In the genomic region with DNA sequence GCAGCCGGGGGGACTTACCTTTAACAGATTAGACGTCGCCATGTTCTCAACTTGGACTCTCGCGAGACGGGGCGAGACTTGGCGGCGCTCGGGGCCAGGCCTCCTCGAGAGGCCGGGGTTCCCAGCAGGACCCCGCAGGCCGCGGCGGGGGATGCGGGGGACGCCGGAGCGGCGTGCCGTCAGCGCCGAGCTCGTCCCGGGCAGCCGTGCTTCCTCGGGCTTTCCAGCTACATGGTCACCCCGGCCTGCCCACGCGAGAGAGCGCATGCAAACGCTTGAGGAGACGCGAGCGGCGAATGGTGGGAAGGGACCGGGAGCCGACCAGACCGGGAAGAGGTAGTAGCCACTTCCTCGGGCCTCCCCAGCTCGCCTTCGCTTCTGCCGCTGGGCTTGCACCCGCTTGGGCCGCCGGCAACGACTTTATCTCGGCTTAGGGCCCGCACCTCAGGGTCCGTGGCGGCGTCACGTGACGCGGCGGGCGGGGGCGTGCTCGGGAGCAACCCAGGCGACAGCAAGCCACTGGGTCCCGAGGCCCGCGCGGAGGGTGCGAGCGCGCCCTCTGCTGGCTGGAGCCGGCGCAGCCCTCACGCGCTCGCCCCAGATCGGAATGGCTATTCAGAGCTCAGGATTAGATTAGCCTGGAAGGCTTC, we compare ENCODE assay signal across 8 mouse cellular contexts. TPM values are rescaled to one million over a fixed set of nuclear protein-coding genes. Genes with fewer than 3 reads are reported as not detected.
DNase-seq lines count a peak whose midpoint lies in the region; ATAC-seq and TF ChIP-seq lines count a peak whose summit lies in the region.

No protein-coding gene starts in this region.

- H3ac ChIP-seq in C2C12 (ENCODE audit: control insufficient read depth, insufficient read length, low read depth): peak overlapping the region; percentile 100

- peaks cover 49% of the 10 kb centered on the region for H3K79me2 ChIP-seq in C2C12 (ENCODE audit: control insufficient read depth, insufficient read depth)

- H3K79me3 ChIP-seq in C2C12 (ENCODE audit: low read depth): peaks cover 41% of the 10 kb centered on the region

- no peaks in the 10 kb centered on the region for H3K27me3 ChIP-seq in C2C12 (ENCODE audit: control insufficient read depth, insufficient read depth, insufficient read length)
- no peaks in the 10 kb centered on the region for H3K27me3 ChIP-seq in erythroblast, embryonic 14.5 days (ENCODE audit: control insufficient read depth)
- no peaks in the 10 kb centered on the region for H3K27me3 ChIP-seq in heart, embryonic 13.5 days (replicated peaks)
- no peaks in the 10 kb centered on the region for H3K27me3 ChIP-seq in liver, embryonic 12.5 days (replicated peaks)
- H3K27me3 ChIP-seq in stomach, embryonic 15.5 days (replicated peaks): no peaks in the 10 kb centered on the region

- peaks cover 4% of the 10 kb centered on the region for H3K36me3 ChIP-seq in C2C12 (ENCODE audit: control insufficient read depth, insufficient read depth)
- H3K36me3 ChIP-seq in erythroblast, embryonic 14.5 days (ENCODE audit: control insufficient read depth): no peaks in the 10 kb centered on the region; the same call in 1 of the 2 replicates
- peaks cover 6% of the 10 kb centered on the region; the same call in 1 of the 2 replicates for H3K36me3 ChIP-seq in heart, embryonic 13.5 days
- peaks cover 9% of the 10 kb centered on the region for H3K36me3 ChIP-seq in liver, embryonic 12.5 days
- H3K36me3 ChIP-seq in stomach, embryonic 15.5 days: no peaks in the 10 kb centered on the region

- DNase-seq in brain, embryonic 14.5 days (ENCODE audit: low read depth): peak; percentile 96
- peak; percentile 97 for DNase-seq in kidney, postnatal 10 days
- peak; percentile 93 to 94 for DNase-seq in natural killer cell, adult 2 months (ENCODE audit: low spot score in 2 of 2)

- TF ChIP-seq POLR2A in brain, embryonic 14.5 days (IDR thresholded peaks at IDR 0.05; ENCODE audit: borderline replicate concordance, extremely low read depth, insufficient read depth, insufficient read length, poor library complexity, severe bottlenecking): peak; percentile 89

- WGBS in heart, embryonic 13.5 days: under 1% methylated on average over 72 of the region's 74 CpGs
- under 1% methylated on average over 73 of the region's 74 CpGs for WGBS in liver, embryonic 12.5 days (ENCODE audit: insufficient replicate concordance)
- WGBS in stomach, embryonic 15.5 days: under 1% methylated on average over 74 of the region's 74 CpGs

- H3K9ac ChIP-seq in heart, embryonic 13.5 days: peak overlapping the region; percentile 99
- peak overlapping the region; percentile 98 for H3K9ac ChIP-seq in liver, embryonic 12.5 days
- H3K9ac ChIP-seq in stomach, embryonic 15.5 days: peak overlapping the region; percentile 98

- TF ChIP-seq CTCF in C2C12 (IDR thresholded peaks at IDR 0.05; ENCODE audit: control insufficient read depth, insufficient read depth, insufficient read length): peak; percentile 98
- TF ChIP-seq CTCF in brain, embryonic 14.5 days (IDR thresholded peaks at IDR 0.05; ENCODE audit: borderline replicate concordance, extremely low read depth, insufficient read depth, insufficient read length): peak; percentile 97

- peak overlapping the region; percentile 94 for H3K4me2 ChIP-seq in heart, embryonic 13.5 days
- H3K4me2 ChIP-seq in liver, embryonic 12.5 days: peak overlapping the region; percentile 92
- peak overlapping the region; percentile 79 for H3K4me2 ChIP-seq in stomach, embryonic 15.5 days

- H3K4me1 ChIP-seq in erythroblast, embryonic 14.5 days (ENCODE audit: control insufficient read depth): peaks cover 30% of the 10 kb centered on the region
- peaks cover 22% of the 10 kb centered on the region for H3K4me1 ChIP-seq in heart, embryonic 13.5 days
- peaks cover 38% of the 10 kb centered on the region for H3K4me1 ChIP-seq in liver, embryonic 12.5 days
- 0 out of 2 replicates have a peak, but pooled peaks cover 4% of the 10 kb centered on the region for H3K4me1 ChIP-seq in stomach, embryonic 15.5 days

- no peaks in the 10 kb centered on the region for H3K9me3 ChIP-seq in erythroblast, embryonic 14.5 days (ENCODE audit: control insufficient read depth, low read length)
- no peaks in the 10 kb centered on the region for H3K9me3 ChIP-seq in heart, embryonic 13.5 days
- no peaks in the 10 kb centered on the region for H3K9me3 ChIP-seq in liver, embryonic 12.5 days (replicated peaks)
- H3K9me3 ChIP-seq in stomach, embryonic 15.5 days: no peaks in the 10 kb centered on the region

- ATAC-seq in heart, embryonic 13.5 days (ENCODE audit: extremely low read depth, insufficient number of reproducible peaks, low FRiP score, low TSS enrichment): peak; percentile 97
- ATAC-seq in liver, embryonic 12.5 days: peak; percentile 95
- ATAC-seq in stomach, embryonic 15.5 days (ENCODE audit: insufficient read depth, low FRiP score, low read depth): peak; percentile 98

- peak overlapping the region; percentile 96 for H3K27ac ChIP-seq in heart, embryonic 13.5 days (replicated peaks)
- peak overlapping the region; percentile 90 for H3K27ac ChIP-seq in liver, embryonic 12.5 days
- peak overlapping the region; percentile 96 for H3K27ac ChIP-seq in stomach, embryonic 15.5 days

- H3K4me3 ChIP-seq in C2C12 (ENCODE audit: insufficient read depth, poor library complexity, severe bottlenecking): peak overlapping the region; percentile 76
- peak overlapping the region; percentile 99 for H3K4me3 ChIP-seq in erythroblast, embryonic 14.5 days (replicated peaks)
- H3K4me3 ChIP-seq in heart, embryonic 13.5 days: peak overlapping the region; percentile 97
- peak overlapping the region; percentile 94 for H3K4me3 ChIP-seq in liver, embryonic 12.5 days
- H3K4me3 ChIP-seq in stomach, embryonic 15.5 days (replicated peaks): peak overlapping the region; percentile 79

TF ChIP-seq in C2C12, 6 proteins besides CTCF, POLR2A, EP300 and RAD21:
- TF ChIP-seq USF1 (IDR thresholded peaks at IDR 0.05; ENCODE audit: low read depth) (peak; percentile 92), MYOG (IDR thresholded peaks at IDR 0.05; ENCODE audit: control insufficient read depth, extremely low read depth, insufficient read length) (no peak), FOSL1 (IDR thresholded peaks at IDR 0.05; ENCODE audit: insufficient read depth, low read length, poor library complexity, severe bottlenecking) (no peak)

RNA-seq across cellular contexts. Expression of a gene that starts 2.7 kb away (rescaled TPM):
- 7.2 TPM for polyA plus RNA-seq in C2C12 (2012; fragmentation: generic; extraction: Trizol)
- polyA plus RNA-seq in brain, embryonic 14.5 days (2012; rRNA removed): 16.5 and 22.5 TPM in 2 replicates
- polyA plus RNA-seq in erythroblast, embryonic 14.5 days (2012): 0.22 TPM in 2 replicates
- 21.4 and 26.2 TPM in 2 replicates for polyA plus RNA-seq in heart, embryonic 13.5 days (2015; fragmentation: Nextera tagmentation; extraction: Ambion mirVana)
- 20.3 and 23.3 TPM in 2 replicates for polyA plus RNA-seq in liver, embryonic 12.5 days (2016; fragmentation: Nextera tagmentation; extraction: Ambion mirVana)
- polyA plus RNA-seq in stomach, embryonic 15.5 days (2015; fragmentation: Nextera tagmentation; extraction: Ambion mirVana): 32.7 and 33.7 TPM in 2 replicates

RNA-seq across cellular contexts. Expression of a gene that starts 38.9 kb away (rescaled TPM):
- polyA plus RNA-seq in C2C12 (2012; fragmentation: generic; extraction: Trizol): not detected
- polyA plus RNA-seq in brain, embryonic 14.5 days (2012; rRNA removed): 1.3 and 1.7 TPM in 2 replicates
- polyA plus RNA-seq in erythroblast, embryonic 14.5 days (2012): not detected in 2 replicates
- polyA plus RNA-seq in heart, embryonic 13.5 days (2015; fragmentation: Nextera tagmentation; extraction: Ambion mirVana): 0.36 TPM in 2 replicates
- polyA plus RNA-seq in liver, embryonic 12.5 days (2016; fragmentation: Nextera tagmentation; extraction: Ambion mirVana): 0.43 and 0.51 TPM in 2 replicates
- 0.53 and 0.59 TPM in 2 replicates for polyA plus RNA-seq in stomach, embryonic 15.5 days (2015; fragmentation: Nextera tagmentation; extraction: Ambion mirVana)

RNA-seq across cellular contexts. Expression of a gene that starts 57.0 kb away (rescaled TPM):
- 28.3 TPM for polyA plus RNA-seq in C2C12 (2012; fragmentation: generic; extraction: Trizol)
- polyA plus RNA-seq in brain, embryonic 14.5 days (2012; rRNA removed): 80.5 and 81.1 TPM in 2 replicates
- 3.1 TPM in 2 replicates for polyA plus RNA-seq in erythroblast, embryonic 14.5 days (2012)
- polyA plus RNA-seq in heart, embryonic 13.5 days (2015; fragmentation: Nextera tagmentation; extraction: Ambion mirVana): 172 and 183 TPM in 2 replicates
- polyA plus RNA-seq in liver, embryonic 12.5 days (2016; fragmentation: Nextera tagmentation; extraction: Ambion mirVana): 47.9 and 49.4 TPM in 2 replicates
- 106 and 118 TPM in 2 replicates for polyA plus RNA-seq in stomach, embryonic 15.5 days (2015; fragmentation: Nextera tagmentation; extraction: Ambion mirVana)

Comparison
In these comparisons a context has a peak if more than half of its experiments do, and no peak if none do; other contexts are left out.
1. Peak in every context shown above with its lines: DNase-seq, ATAC-seq, H3K4me3 ChIP-seq and H3K27ac ChIP-seq.